Mouse (Mus musculus): ENCODE results near the gene Pom121.

Gene Pom121

GRCm38 (mm10) chr5:135369196-135369595 lies 25.1 kb downstream of the Pom121 start:
- CTCF ChIA-PET = interaction anchor here (0.7 kb wide), 3 partner anchors 121 to 334 kb away, joined by 3 to 4 read pairs (median 3); no protein-coding TSS in a partner anchor

GRCm38 (mm10) chr5:135368312-135368711 lies 26.0 kb downstream of the Pom121 start:
- CTCF ChIA-PET = no interaction called here

GRCm38 (mm10) chr5:135367841-135368240 lies 26.5 kb downstream of the Pom121 start:
- CTCF ChIA-PET = no interaction called here

GRCm38 (mm10) chr5:135363540-135363939 lies 30.8 kb downstream of the Pom121 start:
- CTCF ChIA-PET = interaction anchor here (0.5 kb wide), 1 partner anchor 16 kb away, joined by 3 read pairs; no protein-coding TSS in a partner anchor

DNA sequence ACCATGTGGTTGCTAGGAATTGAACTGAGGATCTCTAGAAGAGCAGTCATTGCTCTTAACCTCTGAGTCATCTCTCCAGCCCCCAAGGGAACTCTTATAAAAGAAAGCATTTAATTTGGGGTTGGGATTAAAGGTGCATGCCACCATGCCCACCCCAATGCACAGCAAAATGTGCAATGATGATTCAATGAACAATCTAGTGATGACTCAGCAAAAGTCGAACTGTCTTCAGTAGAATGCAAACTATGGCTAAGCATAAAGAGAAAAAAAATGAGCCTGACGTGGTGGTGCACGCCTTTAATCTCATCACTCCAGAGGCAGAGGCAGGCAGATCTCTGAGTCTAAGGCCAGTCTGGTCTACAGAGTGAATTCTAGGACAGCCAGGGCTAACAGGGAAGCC lies 31.8 kb downstream of the Pom121 start:
- CTCF ChIA-PET = no interaction called here

GRCm38 (mm10) chr5:135359772-135360171 lies 34.6 kb downstream of the Pom121 start:
- CTCF ChIA-PET = no interaction called here

- CTCF ChIA-PET = interaction anchor here (0.7 kb wide), 3 partner anchors 372 to 1651 kb away, joined by 11 to 14 read pairs (median 11); no protein-coding TSS in a partner anchor
These were observed 36.8 kb downstream of the Pom121 start for GRCm38 (mm10) chr5:135357556-135357955.

DNA sequence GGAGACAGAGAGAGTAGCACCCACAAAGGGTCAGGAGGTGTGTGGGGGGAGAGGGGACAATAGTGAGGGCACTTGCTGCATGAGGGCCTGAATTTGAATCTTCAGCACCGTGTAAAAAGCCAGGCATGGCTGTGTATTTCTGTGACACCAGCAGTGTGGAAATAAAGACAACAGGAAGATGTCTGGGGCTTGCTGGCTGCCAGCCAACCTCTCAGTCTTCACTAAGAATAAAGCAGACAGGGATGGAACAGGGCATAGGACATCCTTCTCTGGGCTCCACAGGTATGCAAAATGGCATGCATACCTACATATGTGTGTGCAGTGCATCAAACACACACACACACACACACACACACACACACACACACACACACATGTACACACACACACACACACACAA lies 38.3 kb downstream of the Pom121 start:
- CTCF ChIA-PET = no interaction called here

- CTCF ChIA-PET = no interaction called here
These were observed 40.8 kb downstream of the Pom121 start for GRCm38 (mm10) chr5:135353564-135353963.

GRCm38 (mm10) chr5:135352995-135353394 lies 41.4 kb downstream of the Pom121 start, which contains the start of gene Trim50:
TSS of gene Trim50 (plus strand) at chr5:135353295.
- CTCF ChIA-PET = no interaction called here

- CTCF ChIA-PET = no interaction called here
These were observed 42.7 kb downstream of the Pom121 start for GRCm38 (mm10) chr5:135351606-135352005.

GRCm38 (mm10) chr5:135349862-135350261 lies 44.5 kb downstream of the Pom121 start, which contains the start of gene Fkbp6:
TSS of gene Fkbp6 (minus strand) at chr5:135350044.
- CTCF ChIA-PET = interaction anchor here (0.7 kb wide), 1 partner anchor 196 kb away, joined by 3 read pairs; no protein-coding TSS in a partner anchor

DNA sequence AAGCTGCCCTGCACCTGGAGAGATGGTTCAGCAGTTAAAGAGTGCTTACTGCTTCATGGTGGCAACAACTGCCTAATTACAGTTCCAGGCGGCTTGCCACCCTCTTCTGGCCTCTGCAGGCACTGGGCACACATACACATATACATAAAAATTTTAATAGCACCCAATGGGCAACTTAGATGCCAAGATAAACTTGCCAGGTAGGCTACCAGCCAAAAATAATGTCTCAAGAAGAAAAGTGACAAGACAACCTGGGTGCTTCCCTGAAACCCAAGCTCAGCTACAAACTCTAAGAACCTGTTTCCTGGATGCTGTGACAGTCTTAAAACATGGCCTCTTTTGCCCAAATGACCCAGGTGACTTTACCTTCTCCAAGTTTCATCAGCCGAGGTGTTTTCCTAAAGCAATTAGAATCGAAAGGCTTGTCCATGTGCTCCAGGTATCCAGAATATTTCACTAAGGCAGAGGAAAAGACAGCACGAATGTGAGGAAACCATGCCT lies 46.8 kb downstream of the Pom121 start:
- CTCF ChIA-PET = interaction anchor here (0.6 kb wide), 1 partner anchor 16 kb away, joined by 3 read pairs; no protein-coding TSS in a partner anchor

DNA sequence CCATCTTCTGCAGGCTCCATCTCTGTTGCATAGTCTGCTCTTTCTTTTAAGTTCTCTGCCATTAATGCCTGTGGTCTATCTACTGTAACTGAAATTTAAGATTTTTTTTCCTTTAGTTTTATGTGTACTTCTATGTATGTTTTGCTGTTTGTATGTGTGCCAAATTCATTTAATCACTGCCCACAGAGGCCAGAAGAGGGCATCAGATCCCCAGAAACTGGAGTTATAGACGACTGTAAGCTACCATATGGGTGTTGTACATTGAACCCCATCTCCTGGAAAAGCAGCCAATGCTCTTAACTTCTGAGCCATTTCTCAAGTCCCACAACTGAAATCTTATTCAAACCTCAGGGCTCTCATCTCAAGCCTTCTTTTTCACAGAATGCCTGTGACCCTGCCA lies 47.9 kb downstream of the Pom121 start:
- CTCF ChIA-PET = no interaction called here

- CTCF ChIA-PET = no interaction called here
These were observed 48.4 kb downstream of the Pom121 start for GRCm38 (mm10) chr5:135345989-135346388.

GRCm38 (mm10) chr5:135337575-135337974 lies 56.8 kb downstream of the Pom121 start:
- CTCF ChIA-PET = no interaction called here

- CTCF ChIA-PET = no interaction called here
These were observed 63.2 kb downstream of the Pom121 start for GRCm38 (mm10) chr5:135331161-135331560.

DNA sequence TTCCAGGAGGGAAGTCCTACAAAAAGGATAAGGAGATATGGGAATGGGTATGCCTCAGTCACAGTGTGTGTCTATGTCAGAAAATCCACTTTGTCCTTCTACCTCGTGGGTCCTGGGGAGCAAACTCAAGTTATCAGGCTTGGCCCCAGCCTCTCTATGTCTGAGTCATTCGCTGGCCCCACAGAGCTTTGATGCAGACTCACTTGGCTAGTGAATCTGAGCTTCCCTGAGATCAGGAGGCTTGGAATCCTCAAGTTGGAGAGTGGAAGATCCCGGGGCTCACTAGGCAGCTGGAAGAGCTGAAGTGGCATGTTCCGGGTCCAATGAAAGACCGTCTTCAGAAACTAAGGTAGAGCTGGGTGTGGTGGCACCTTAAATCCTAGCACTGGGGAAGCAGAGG lies 64.1 kb downstream of the Pom121 start:
- CTCF ChIA-PET = no interaction called here

DNA sequence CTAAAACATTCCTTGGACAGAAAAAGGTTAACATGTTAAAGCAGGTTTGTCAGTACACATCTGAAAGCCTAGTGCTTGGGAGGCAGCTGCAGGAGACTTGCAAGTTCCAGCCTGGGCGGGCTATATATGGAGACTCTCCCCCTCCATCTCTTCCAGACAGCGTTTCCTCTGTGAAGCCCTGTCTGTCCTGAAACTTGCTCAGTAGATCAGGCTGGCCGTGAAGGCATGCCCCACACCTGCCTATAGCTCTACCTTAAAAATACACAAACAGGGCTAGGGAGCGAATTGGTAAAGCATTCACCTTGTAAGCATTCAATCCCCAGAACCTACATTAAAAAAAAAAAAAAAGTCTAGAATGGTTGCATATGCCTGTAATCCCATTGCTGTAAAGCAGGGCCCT lies 64.9 kb downstream of the Pom121 start:
- CTCF ChIA-PET = no interaction called here
